Mouse (Mus musculus) layer of hippocampus, adult 8-10 months (tissue): ENCODE measurements around the gene Ccnb2. TPM values are rescaled to one million over a fixed set of nuclear protein-coding genes. Genes with fewer than 3 reads are reported as not detected.
"Not testable (repeated sequence)": the region's sequence is repeated elsewhere in the genome, so short reads cannot be mapped to it uniquely, and the experiment has no call there.

Experiments used
- DNase-seq, 2 experiments: peaks; one replicate each; pipeline ENCODE4 v3.0.0; 2022; ENCODE audit warnings: low spot score in 2 of 2
- total RNA-seq, 4 experiments: library from RNA; stranded (reverse); gene quantifications; 2 replicates each; pipeline ENCODE4 v1.2.4; 2022

The Ccnb2 gene
- total RNA-seq: 1 to 10 TPM in 2 of 4 experiments, under 1 TPM in 2; 0.56 to 1.2 (median 0.91) TPM

- DNase-seq: peak; percentile 81 to 83
Measured at GRCm38 (mm10) chr9:70421257-70422056, at the start of gene Ccnb2. Gene Ccnb2 (minus strand): TSS chr9:70421547.

GRCm38 (mm10) chr9:70463091-70463490, 41.7 kb upstream of the Ccnb2 start:
- not testable (repeated sequence) for DNase-seq

DNA sequence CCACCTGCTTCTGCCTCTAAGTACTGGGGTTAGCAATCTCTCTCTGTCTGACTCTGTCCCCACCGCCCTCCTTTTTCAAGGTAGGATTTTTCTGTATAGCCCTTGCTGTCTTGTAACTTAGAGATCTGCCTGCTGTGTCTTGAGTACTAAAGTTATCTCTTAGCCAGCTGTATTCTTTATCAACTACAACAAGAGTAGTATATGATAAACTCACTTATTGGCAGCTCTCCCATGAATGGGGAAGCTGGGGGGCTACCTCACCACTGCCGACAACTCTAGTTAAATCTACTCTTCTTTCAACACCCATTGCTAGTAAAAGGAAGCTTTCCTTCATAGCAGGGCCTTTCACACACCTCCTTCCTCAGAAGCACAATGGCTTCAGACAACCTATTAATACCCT, 31.0 kb upstream of the Ccnb2 start:
- no peak for DNase-seq

GRCm38 (mm10) chr9:70449072-70449471, 27.7 kb upstream of the Ccnb2 start:
- DNase-seq: no peak

- no peak for DNase-seq
Measured at GRCm38 (mm10) chr9:70439959-70440358, 18.6 kb upstream of the Ccnb2 start.

GRCm38 (mm10) chr9:70422661-70423060, 1.3 kb upstream of the Ccnb2 start:
- no peak for DNase-seq

GRCm38 (mm10) chr9:70416412-70416811, 4.9 kb downstream of the Ccnb2 start:
- DNase-seq: no peak

- no peak for DNase-seq
Measured at GRCm38 (mm10) chr9:70413038-70413437, 8.3 kb downstream of the Ccnb2 start.

DNA sequence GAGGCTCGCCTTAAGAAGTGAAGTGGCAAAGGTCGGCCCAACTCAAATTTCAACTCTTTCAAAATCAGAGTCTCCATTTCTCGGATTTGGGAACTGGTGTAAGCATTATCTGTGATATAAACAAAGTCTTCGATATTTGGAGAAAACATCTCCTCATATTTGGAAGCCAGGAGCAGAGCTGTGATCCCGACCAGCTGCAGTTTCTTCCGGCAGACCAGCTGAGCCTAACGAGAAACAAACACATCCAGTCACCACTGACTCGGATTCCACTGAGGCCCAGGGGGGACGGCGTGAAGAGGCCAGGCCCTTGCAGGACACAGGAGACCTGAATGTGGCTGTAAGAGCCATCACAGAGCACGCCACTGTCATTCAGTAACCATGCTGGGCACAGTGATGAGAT, 10.7 kb downstream of the Ccnb2 start:
- DNase-seq: no peak

DNA sequence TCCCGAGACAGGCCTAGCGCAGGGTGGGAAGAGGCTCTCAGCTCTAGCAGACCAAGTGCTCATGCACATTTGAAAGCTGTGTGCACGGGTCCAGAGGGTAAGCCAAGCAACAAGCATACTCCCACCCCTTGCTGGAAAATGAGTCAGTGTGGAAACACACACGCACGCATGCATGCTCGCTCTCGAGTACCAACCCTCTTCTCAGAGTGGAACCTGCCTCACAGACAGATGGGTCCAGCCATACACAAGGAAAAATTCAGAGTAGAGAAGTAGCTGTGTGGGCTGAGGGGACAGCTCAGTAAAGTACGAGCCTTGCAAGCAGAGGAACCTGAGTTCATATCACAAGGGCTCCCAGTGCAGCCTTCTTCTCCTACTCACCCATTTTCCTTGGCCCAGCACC, 11.6 kb downstream of the Ccnb2 start:
- DNase-seq: no peak

- DNase-seq: no peak
Measured at GRCm38 (mm10) chr9:70408791-70409190, 12.6 kb downstream of the Ccnb2 start.

DNA sequence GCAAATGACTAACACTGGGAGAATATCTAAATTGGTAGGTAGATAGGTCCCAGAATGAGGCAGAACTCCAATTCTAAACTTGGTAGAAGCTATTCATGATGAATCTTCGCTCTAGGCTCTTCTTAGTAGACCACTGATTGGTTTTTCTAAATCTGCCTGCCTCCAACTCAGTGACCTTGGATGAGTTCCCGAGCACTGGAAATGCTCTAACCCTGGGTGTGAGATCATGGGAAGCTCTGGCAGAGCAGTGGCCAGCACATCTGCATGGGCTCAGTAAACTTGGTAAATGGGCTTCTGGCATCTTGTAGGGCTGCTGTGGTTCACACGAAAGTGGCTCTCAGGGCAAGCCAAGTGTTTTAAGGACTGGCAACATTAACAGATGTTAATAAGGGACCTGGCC, 14.8 kb downstream of the Ccnb2 start:
- DNase-seq: no peak

DNA sequence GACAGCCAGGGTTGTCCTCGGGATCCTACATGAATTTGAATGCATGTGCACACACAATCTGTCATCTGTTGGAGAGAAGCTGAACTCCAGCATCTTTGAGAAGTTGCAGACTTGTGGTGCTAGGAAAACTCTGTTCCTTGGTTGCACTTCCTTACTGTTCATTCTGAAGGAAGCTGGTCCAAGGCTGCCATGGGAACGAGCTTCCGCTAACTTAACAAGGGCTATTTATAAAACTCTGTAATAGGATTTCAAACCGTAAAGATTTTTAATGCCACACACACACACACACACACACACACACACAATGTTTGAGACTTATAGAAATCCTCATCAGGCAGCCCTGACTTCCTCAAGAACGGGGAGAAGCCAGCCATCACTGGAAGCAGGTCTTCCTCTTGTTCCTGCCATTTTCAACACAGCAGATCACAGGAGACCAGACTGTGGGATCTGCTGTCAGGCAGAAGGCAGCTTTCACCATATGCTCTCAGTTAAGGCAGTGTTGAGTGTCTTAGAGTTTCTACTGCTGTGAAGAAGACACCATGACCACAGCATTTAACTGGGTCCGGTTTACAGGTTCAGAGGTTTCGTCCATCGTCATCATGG, 19.3 kb downstream of the Ccnb2 start:
- DNase-seq: peak; percentile 22 to 25

- no peak for DNase-seq
Measured at GRCm38 (mm10) chr9:70396083-70396482, 25.3 kb downstream of the Ccnb2 start.

- DNase-seq: no peak
Measured at GRCm38 (mm10) chr9:70395617-70396016, 25.7 kb downstream of the Ccnb2 start.

DNA sequence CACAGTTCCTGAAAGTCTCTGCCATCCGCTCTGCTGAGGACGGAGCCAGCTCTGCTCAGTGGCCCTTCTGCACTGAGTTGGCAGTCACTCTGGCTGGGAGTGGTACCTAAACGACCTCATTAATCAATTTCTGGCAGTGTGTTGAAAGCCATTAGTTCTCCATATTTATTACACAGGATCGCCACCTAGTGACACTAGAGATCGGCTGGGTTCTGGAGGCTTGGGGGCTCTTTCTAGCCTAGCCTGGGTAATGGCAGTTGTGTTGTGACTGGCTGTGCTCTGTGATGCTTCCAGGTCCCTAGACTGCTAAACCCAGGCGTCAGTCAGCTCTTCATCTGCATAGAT, 28.8 kb downstream of the Ccnb2 start:
- peak in 1 of 2 experiments; percentile 45 for DNase-seq

- DNase-seq: no peak
Measured at GRCm38 (mm10) chr9:70391660-70392562, 29.4 kb downstream of the Ccnb2 start.

DNA sequence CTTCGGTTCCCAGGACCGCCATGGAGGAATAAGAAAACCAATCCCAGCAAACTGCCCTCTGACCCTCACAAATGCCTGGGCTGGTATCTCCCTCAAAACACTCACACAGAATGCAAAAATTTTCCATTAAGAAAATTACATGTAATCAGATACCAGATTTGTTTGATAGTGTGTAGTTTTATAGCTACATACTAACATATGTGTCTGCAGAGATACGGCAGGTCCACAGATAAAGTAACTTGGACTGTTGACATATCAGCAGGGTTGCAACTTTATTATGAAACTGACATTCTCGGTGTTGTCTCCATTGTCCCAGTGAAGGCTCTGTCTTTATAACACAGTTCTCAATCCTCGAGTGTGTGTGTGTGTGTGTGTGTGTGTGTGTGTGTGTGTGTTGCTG, 30.3 kb downstream of the Ccnb2 start:
- DNase-seq: no peak

DNA sequence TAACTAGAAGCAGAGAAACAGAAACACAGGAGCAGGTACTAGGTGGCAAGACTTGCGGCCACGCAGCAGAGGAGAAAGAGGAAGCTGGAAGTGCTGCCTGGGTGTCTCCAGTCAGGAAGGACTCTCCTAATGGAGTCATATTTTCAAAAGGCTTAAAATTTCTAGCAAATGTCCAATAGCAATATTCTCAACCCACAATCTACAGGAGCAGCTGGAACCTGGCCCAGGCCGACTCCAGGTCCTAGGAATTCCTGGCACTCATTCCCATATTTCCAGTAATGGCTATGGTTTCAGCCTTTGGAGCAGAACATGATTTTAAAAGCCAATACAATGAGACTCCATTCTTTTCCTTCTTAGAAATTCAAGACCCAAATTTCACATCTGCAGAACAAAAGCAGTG, 31.8 kb downstream of the Ccnb2 start:
- no peak for DNase-seq

DNA sequence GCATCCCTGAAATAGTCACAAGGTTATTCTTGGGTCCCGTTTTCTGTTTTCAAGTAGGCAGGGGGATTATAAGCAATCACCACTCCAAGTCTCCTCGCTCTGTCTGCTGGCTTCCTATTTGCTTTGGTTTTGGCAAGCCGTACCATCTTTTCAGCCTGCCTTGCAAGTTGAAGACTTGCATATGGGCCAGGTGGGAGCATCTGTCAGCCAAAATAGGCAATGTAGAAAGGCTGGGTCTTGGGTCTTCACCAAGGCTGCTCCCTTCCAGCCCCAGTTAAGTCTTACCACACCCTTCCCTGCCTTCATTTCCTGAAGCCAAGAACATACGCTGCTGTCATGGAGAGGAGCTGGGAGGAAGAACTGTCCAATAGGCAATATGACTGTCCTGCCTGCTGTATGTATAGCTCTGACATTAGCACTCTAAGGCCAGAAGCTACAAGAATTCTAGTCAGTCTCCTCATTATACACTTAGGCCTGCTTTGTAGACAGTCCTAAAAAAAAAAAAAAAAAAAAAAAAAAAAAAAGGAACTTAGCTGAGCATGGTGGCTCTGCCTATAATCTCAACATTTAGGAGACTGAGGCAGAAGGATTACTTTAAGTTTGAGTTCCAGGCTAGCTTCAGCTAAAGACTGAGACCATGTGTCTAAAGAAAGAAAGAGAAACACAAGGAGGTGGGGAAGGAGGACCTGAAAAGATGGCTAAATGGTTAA, 33.8 kb downstream of the Ccnb2 start:
- no peak for DNase-seq

- DNase-seq: no peak
Measured at GRCm38 (mm10) chr9:70384958-70385728, 36.2 kb downstream of the Ccnb2 start.
